Mouse (Mus musculus): ENCODE measurements around the gene Tbc1d1. TPM values are rescaled to one million over a fixed set of nuclear protein-coding genes. Genes with fewer than 3 reads are reported as not detected.

The Tbc1d1 gene
- polyA plus RNA-seq, 1 experiment, result 14.0 TPM

- Histone ChIP-seq H3K27me3 (ENCODE audit: control insufficient read depth, insufficient read depth, low read length) (no peaks in the 10 kb centered on the region), H3K27ac (ENCODE audit: insufficient read depth, low read depth, low read length) (no peak overlapping the region), H3K4me1 (ENCODE audit: control insufficient read depth, insufficient read depth, insufficient read length, low read length) (peaks cover 17% of the 10 kb centered on the region), H3K36me3 (ENCODE audit: control insufficient read depth, insufficient read depth, low read length) (no peaks in the 10 kb centered on the region), H3K4me3 (ENCODE audit: low read depth, low read length) (no peak overlapping the region)
- no peak for TF ChIP-seq POLR2A (IDR thresholded peaks at IDR 0.05; ENCODE audit: low read depth, low read length)
- TF ChIP-seq CTCF (IDR thresholded peaks at IDR 0.05; ENCODE audit: extremely low read depth, insufficient read length, insufficient replicate concordance, low read depth, low read length), result no peak
- WGBS, result 17% methylated on average over 8 of the region's 8 CpGs
These were observed 211.3 kb downstream of the Tbc1d1 start for GRCm38 (mm10) chr5:64367426-64367825.

- Histone ChIP-seq H3K4me3 (ENCODE audit: low read depth, low read length) (no peak overlapping the region), H3K27ac (ENCODE audit: insufficient read depth, low read depth, low read length) (peak overlapping the region; percentile 34), H3K4me1 (ENCODE audit: control insufficient read depth, insufficient read depth, insufficient read length, low read length) (peaks cover 21% of the 10 kb centered on the region), H3K36me3 (ENCODE audit: control insufficient read depth, insufficient read depth, low read length) (no peaks in the 10 kb centered on the region), H3K27me3 (ENCODE audit: control insufficient read depth, insufficient read depth, low read length) (no peaks in the 10 kb centered on the region)
- no peak for TF ChIP-seq POLR2A (IDR thresholded peaks at IDR 0.05; ENCODE audit: low read depth, low read length)
These were observed 215.3 kb downstream of the Tbc1d1 start for GRCm38 (mm10) chr5:64371331-64371831.

GRCm38 (mm10) chr5:64372292-64372961 lies 216.3 kb downstream of the Tbc1d1 start:
- Histone ChIP-seq H3K27me3 (ENCODE audit: control insufficient read depth, insufficient read depth, low read length) (no peaks in the 10 kb centered on the region), H3K4me3 (ENCODE audit: low read depth, low read length) (no peak overlapping the region), H3K36me3 (ENCODE audit: control insufficient read depth, insufficient read depth, low read length) (no peaks in the 10 kb centered on the region), H3K27ac (ENCODE audit: insufficient read depth, low read depth, low read length) (no peak overlapping the region), H3K4me1 (ENCODE audit: control insufficient read depth, insufficient read depth, insufficient read length, low read length) (peaks cover 20% of the 10 kb centered on the region)
- TF ChIP-seq POLR2A (IDR thresholded peaks at IDR 0.05; ENCODE audit: low read depth, low read length) (no peak), CTCF (IDR thresholded peaks at IDR 0.05; ENCODE audit: extremely low read depth, insufficient read length, insufficient replicate concordance, low read depth, low read length) (no peak)
- WGBS, result 93% methylated on average over 13 of the region's 13 CpGs

- Histone ChIP-seq H3K27me3 (ENCODE audit: control insufficient read depth, insufficient read depth, low read length) (no peaks in the 10 kb centered on the region), H3K4me3 (ENCODE audit: low read depth, low read length) (no peak overlapping the region), H3K36me3 (ENCODE audit: control insufficient read depth, insufficient read depth, low read length) (no peaks in the 10 kb centered on the region), H3K27ac (ENCODE audit: insufficient read depth, low read depth, low read length) (no peak overlapping the region), H3K4me1 (ENCODE audit: control insufficient read depth, insufficient read depth, insufficient read length, low read length) (peaks cover 15% of the 10 kb centered on the region; the same call in 1 of the 2 replicates)
- TF ChIP-seq POLR2A (IDR thresholded peaks at IDR 0.05; ENCODE audit: low read depth, low read length), result no peak
- no peak for TF ChIP-seq CTCF (IDR thresholded peaks at IDR 0.05; ENCODE audit: extremely low read depth, insufficient read length, insufficient replicate concordance, low read depth, low read length)
- 37% methylated on average over 5 of the region's 5 CpGs for WGBS
These were observed 217.6 kb downstream of the Tbc1d1 start for GRCm38 (mm10) chr5:64373695-64374094.

GRCm38 (mm10) chr5:64375851-64376250 lies 219.7 kb downstream of the Tbc1d1 start:
- H3K4me3 ChIP-seq (ENCODE audit: low read depth, low read length), result no peak overlapping the region
- 63% methylated on average over 3 of the region's 3 CpGs for WGBS
- TF ChIP-seq CTCF (IDR thresholded peaks at IDR 0.05; ENCODE audit: extremely low read depth, insufficient read length, insufficient replicate concordance, low read depth, low read length) (no peak), POLR2A (IDR thresholded peaks at IDR 0.05; ENCODE audit: low read depth, low read length) (no peak)
- peak overlapping the region; percentile 43; the same call in 1 of the 2 replicates for H3K27ac ChIP-seq (ENCODE audit: insufficient read depth, low read depth, low read length)
- peaks cover 17% of the 10 kb centered on the region for H3K4me1 ChIP-seq (ENCODE audit: control insufficient read depth, insufficient read depth, insufficient read length, low read length)
- H3K27me3 ChIP-seq (ENCODE audit: control insufficient read depth, insufficient read depth, low read length), result no peaks in the 10 kb centered on the region
- no peaks in the 10 kb centered on the region for H3K36me3 ChIP-seq (ENCODE audit: control insufficient read depth, insufficient read depth, low read length)

- Histone ChIP-seq H3K4me1 (ENCODE audit: control insufficient read depth, insufficient read depth, insufficient read length, low read length) (peaks cover 20% of the 10 kb centered on the region), H3K27me3 (ENCODE audit: control insufficient read depth, insufficient read depth, low read length) (no peaks in the 10 kb centered on the region), H3K27ac (ENCODE audit: insufficient read depth, low read depth, low read length) (no peak overlapping the region), H3K36me3 (ENCODE audit: control insufficient read depth, insufficient read depth, low read length) (no peaks in the 10 kb centered on the region), H3K4me3 (ENCODE audit: low read depth, low read length) (no peak overlapping the region)
- TF ChIP-seq POLR2A (IDR thresholded peaks at IDR 0.05; ENCODE audit: low read depth, low read length), result no peak
- no peak for TF ChIP-seq CTCF (IDR thresholded peaks at IDR 0.05; ENCODE audit: extremely low read depth, insufficient read length, insufficient replicate concordance, low read depth, low read length)
- 83% methylated on average over 7 of the region's 7 CpGs for WGBS
These were observed 220.4 kb downstream of the Tbc1d1 start for GRCm38 (mm10) chr5:64376466-64376865.

- H3K4me1 ChIP-seq (ENCODE audit: control insufficient read depth, insufficient read depth, insufficient read length, low read length), result peaks cover 23% of the 10 kb centered on the region
- peak overlapping the region; percentile 36; the same call in 1 of the 2 replicates for H3K27ac ChIP-seq (ENCODE audit: insufficient read depth, low read depth, low read length)
These were observed 221.6 kb downstream of the Tbc1d1 start for GRCm38 (mm10) chr5:64377705-64378104.

More at GRCm38 (mm10) chr5:64377705-64378104, 221.6 kb downstream of the Tbc1d1 start:
- H3K27me3 ChIP-seq (ENCODE audit: control insufficient read depth, insufficient read depth, low read length), result no peaks in the 10 kb centered on the region
- no peaks in the 10 kb centered on the region for H3K36me3 ChIP-seq (ENCODE audit: control insufficient read depth, insufficient read depth, low read length)
- WGBS, result 77% methylated on average over 8 of the region's 8 CpGs
- TF ChIP-seq POLR2A (IDR thresholded peaks at IDR 0.05; ENCODE audit: low read depth, low read length), result no peak
- no peak for TF ChIP-seq CTCF (IDR thresholded peaks at IDR 0.05; ENCODE audit: extremely low read depth, insufficient read length, insufficient replicate concordance, low read depth, low read length)
- H3K4me3 ChIP-seq (ENCODE audit: low read depth, low read length), result no peak overlapping the region

Measured in small intestine, adult 2 months (tissue).